Mouse (Mus musculus): ENCODE measurements around the gene Setmar. TPM values are rescaled to one million over a fixed set of nuclear protein-coding genes. Genes with fewer than 3 reads are reported as not detected.

The Setmar gene
- polyA plus RNA-seq, 1 experiment from 2014 or later: 8.1 TPM

DNA sequence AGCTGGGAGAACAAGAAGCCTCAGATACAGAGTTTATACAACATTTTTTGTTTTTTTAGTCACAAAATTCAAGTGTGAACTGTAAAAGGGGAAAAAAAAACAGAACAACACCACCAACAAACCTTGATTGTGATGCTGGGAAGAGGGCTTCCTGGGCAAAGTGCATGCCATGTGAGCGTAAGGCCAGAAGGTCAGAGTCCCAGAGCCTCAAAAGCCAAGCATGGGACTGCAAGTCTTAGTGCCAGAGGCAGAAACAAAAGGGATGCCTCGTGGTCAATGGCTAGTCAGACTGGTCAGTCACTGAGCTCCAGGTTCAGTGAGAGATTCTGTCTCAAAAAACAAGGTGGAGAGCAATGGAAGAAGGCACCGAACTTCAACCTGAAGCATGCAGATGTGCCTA, 27.8 kb downstream of the Setmar start:
- Histone ChIP-seq H3K36me3 (replicated peaks) (no peaks in the 10 kb centered on the region), H3K4me3 (no peak overlapping the region), H3K4me1 (peaks cover 7% of the 10 kb centered on the region; the same call in 1 of the 2 replicates), H3K27me3 (ENCODE audit: poor library complexity, severe bottlenecking) (no peaks in the 10 kb centered on the region), H3K27ac (no peak overlapping the region), H3K9me3 (no peaks in the 10 kb centered on the region)
- 81% methylated on average over 3 of the region's 3 CpGs for WGBS
- DNase-seq (ENCODE audit: extremely low spot score, low spot score): no peak

DNA sequence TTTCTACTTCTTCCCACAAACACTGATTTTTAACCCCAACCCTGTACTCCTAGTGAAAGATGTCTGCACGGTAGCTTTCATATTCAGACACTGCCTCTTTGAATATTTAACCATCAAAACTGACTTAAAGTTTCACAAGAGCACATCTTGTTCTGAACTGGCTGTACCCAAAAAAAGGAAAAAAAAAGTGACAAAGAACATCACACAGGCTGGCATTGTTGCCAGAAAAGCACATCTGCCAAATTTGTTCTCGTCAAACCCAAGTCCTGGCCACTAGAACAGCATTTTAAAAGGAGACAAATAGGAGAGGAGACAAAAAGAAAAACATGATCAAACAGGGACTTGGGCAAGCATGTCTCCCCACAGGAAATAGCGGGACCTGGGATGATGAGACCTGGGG, 28.6 kb downstream of the Setmar start:
- no peaks in the 10 kb centered on the region for H3K36me3 ChIP-seq (replicated peaks)
- no peak overlapping the region for H3K27ac ChIP-seq
- WGBS: 87% methylated on average over 3 of the region's 3 CpGs
- H3K4me3 ChIP-seq: no peak overlapping the region
- no peaks in the 10 kb centered on the region for H3K9me3 ChIP-seq
- H3K4me1 ChIP-seq: peaks cover 9% of the 10 kb centered on the region; the same call in 1 of the 2 replicates
- no peak for DNase-seq (ENCODE audit: extremely low spot score, low spot score)
- no peaks in the 10 kb centered on the region for H3K27me3 ChIP-seq (ENCODE audit: poor library complexity, severe bottlenecking)

DNA sequence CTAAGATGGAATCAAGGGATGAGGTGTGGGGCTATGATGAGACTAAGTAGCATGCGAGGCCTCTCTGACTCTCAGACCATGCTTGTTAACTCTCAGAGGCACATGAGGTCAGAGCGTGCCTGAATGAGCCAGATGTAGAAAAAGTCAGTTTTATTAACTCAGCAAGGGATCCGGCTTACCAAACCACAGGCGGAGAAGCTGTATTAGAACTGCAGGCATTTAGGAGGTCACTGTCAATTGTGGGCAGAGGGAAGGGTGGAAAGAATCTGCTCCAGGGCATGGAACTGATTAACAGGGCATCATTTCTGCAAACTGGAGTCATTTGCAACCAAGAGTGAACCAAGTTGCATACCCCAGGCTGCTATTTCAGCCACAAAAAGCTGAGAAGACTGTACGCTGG, 30.6 kb downstream of the Setmar start:
- H3K4me1 ChIP-seq: peaks cover 15% of the 10 kb centered on the region
- no peak for DNase-seq (ENCODE audit: extremely low spot score, low spot score)
- no peaks in the 10 kb centered on the region for H3K9me3 ChIP-seq
- H3K27me3 ChIP-seq (ENCODE audit: poor library complexity, severe bottlenecking): no peaks in the 10 kb centered on the region
- no peak overlapping the region for H3K27ac ChIP-seq
- 71% methylated on average over 5 of the region's 5 CpGs for WGBS
- no peak overlapping the region for H3K4me3 ChIP-seq
- H3K36me3 ChIP-seq (replicated peaks): no peaks in the 10 kb centered on the region

DNA sequence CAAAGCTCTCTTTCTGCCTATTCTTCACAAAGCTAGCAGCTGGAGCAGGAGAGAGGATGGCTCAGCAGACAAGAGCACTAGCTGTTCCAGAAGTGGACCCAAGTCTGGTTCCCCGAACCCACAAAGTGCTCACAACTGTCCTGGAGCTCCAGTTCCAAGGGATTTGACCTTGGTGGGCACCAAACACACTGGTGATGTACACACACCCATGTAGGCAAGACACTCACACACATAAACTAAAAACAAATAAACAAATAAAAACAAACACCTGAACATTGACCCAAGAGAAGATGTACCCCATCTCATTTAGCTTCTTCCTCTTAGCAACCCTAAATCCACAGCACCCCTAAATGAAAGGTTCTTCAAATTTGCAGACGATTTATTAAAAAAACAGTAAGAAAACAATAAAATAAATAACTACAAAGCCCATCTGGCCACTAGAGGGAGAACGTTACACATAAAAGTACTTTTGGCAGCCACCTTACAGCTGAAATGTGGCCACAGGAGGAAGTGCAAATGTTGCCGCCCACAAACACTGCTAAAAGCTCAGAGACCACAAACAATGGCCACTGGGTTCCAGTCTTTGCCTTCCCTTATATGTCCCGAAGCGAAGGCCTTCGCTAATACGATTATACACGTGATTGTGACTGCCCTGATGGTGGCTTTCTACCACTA, 33.5 kb downstream of the Setmar start:
- Histone ChIP-seq H3K27me3 (ENCODE audit: poor library complexity, severe bottlenecking) (no peaks in the 10 kb centered on the region), H3K36me3 (replicated peaks) (no peaks in the 10 kb centered on the region), H3K9me3 (no peaks in the 10 kb centered on the region), H3K4me3 (no peak overlapping the region), H3K27ac (peak overlapping the region; percentile 63), H3K4me1 (peaks cover 15% of the 10 kb centered on the region)
- DNase-seq (ENCODE audit: extremely low spot score, low spot score): peak; percentile 46
- WGBS: 18% methylated on average over 9 of the region's 9 CpGs

DNA sequence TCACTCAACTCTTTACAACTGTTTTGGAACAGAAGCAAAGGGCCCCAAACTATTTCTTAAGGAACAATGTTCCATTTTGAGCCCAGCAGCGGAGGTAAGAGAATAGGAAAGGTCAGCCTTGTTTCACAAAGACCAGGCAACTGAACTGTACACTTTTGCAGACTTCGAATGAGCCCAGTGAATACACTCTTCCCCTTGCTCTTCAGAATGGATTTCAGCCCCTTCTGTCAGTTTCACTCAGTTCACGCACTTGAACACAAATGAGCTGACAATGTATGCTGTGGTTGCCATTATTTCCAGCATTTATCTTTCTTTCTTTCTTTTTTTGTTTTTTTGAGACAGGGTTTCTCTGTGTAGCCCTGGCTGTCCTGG, 34.0 kb downstream of the Setmar start:
- Histone ChIP-seq H3K27ac (peak overlapping the region; percentile 63), H3K9me3 (no peaks in the 10 kb centered on the region), H3K36me3 (replicated peaks) (no peaks in the 10 kb centered on the region), H3K4me3 (no peak overlapping the region), H3K4me1 (peaks cover 15% of the 10 kb centered on the region), H3K27me3 (ENCODE audit: poor library complexity, severe bottlenecking) (no peaks in the 10 kb centered on the region)
- 67% methylated on average over 3 of the region's 3 CpGs for WGBS
- no peak for DNase-seq (ENCODE audit: extremely low spot score, low spot score)

DNA sequence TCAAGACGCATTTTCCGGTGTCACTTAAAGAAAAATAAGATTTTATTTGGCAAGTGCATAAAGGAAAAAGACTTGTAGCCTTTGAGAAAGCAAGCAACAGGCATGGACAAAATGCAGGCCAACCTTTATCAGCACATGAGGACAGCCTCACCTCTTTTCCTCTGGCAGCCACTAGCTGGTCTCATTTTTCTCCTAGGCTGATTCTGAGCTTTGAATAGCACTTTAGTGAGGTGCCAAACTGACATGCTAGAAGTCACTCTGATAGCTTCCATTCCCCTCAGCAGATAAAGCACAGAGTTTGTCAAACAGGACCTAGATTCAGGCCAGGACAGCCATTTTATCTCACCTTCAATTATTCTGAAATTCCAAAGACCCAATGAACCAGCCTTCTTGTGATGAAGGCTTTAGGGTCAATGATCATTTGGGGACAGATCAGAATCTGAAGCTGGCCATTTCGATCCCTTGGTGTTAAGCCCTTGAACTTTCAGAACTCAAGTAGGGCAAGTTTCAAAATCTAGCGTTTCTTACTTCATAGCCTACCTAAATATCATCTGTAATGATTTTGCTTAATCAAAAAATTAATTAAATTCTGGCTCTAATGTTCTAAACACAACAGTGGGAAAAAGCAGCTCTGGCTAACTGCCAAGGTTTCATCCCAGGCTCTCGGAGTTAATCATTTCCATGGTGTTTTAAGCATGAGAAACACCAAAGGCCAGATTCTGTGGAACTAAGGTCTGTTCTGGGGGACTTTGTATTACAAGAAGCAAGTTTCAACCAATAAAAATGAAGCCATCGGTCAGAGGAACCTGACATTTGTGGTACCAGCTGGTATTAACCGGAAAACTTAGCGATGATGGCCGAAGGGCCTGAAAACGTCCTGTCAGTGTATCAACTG, 37.3 kb downstream of the Setmar start:
- Histone ChIP-seq H3K27ac (no peak overlapping the region), H3K4me3 (no peak overlapping the region), H3K36me3 (replicated peaks) (no peaks in the 10 kb centered on the region), H3K4me1 (peaks cover 8% of the 10 kb centered on the region), H3K9me3 (no peaks in the 10 kb centered on the region), H3K27me3 (ENCODE audit: poor library complexity, severe bottlenecking) (no peaks in the 10 kb centered on the region)
- DNase-seq (ENCODE audit: extremely low spot score, low spot score): no peak
- 91% methylated on average over 10 of the region's 10 CpGs for WGBS

DNA sequence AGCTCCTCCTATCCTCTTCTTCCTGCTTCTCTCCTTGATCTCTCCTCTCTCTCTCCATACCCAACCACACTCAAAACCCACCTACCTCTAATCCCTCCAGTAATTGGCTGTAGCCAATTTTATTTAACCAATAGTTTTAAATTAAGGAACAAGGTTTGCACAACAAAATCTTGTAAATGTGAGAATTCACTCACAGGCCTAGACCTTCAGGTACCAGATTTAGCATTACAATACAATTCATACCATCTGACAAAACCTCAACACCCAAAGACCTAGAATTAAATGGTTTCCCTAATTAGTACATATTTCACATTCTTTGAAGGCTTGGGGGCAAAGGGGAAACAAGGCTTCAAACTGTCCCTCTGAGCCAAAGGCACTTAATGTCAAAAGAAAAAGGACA, 42.5 kb downstream of the Setmar start:
- Histone ChIP-seq H3K4me1 (0 out of 2 replicates have a peak, but pooled peaks cover 3% of the 10 kb centered on the region), H3K27me3 (ENCODE audit: poor library complexity, severe bottlenecking) (no peaks in the 10 kb centered on the region), H3K27ac (no peak overlapping the region), H3K4me3 (no peak overlapping the region), H3K9me3 (no peaks in the 10 kb centered on the region), H3K36me3 (replicated peaks) (peaks cover 6% of the 10 kb centered on the region; the same call in 1 of the 2 replicates)
- DNase-seq (ENCODE audit: extremely low spot score, low spot score): no peak

DNA sequence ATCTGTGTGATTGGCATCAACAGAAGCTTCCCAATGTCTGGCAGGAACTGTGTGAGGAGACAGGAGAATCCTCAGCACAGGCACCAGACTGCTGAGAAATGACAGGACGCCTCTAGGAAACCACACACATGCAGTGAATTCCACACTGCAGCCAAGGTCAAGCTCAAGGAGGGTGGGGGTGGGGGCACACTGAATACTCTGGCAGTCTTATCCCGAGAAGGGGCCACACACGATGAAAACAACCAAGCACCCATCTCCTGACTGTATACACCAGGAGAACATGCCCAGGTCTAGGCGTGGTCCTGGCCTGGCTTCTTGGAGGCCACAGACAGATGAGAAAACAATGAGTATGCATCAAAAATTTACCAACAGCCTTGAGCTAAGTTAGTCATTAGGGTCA, 45.5 kb downstream of the Setmar start:
- Histone ChIP-seq H3K9me3 (no peaks in the 10 kb centered on the region), H3K36me3 (replicated peaks) (peaks cover 6% of the 10 kb centered on the region; the same call in 1 of the 2 replicates), H3K27ac (no peak overlapping the region), H3K4me3 (no peak overlapping the region), H3K27me3 (ENCODE audit: poor library complexity, severe bottlenecking) (no peaks in the 10 kb centered on the region), H3K4me1 (0 out of 2 replicates have a peak, but pooled peaks cover 3% of the 10 kb centered on the region)
- no peak for DNase-seq (ENCODE audit: extremely low spot score, low spot score)
- 84% methylated on average over 4 of the region's 4 CpGs for WGBS

DNA sequence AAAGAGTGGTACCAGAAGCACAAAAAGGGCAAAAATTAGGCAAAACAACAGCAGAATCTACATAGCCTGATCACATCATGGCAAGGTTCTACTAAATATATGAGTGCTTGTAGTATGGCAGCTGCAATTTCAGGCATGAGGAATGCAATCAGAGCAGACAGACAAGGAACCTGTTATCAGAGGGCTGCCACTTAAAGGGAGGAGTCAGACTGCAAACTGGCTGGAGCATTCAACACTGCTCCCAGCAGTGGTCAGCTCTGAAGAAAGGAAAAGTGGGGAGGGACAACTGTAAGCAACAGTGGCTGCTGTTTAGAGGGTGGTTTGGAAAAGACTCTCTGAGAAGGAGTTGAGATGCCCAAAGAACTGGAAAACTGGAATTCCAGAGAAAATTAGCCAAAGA, 46.8 kb downstream of the Setmar start:
- H3K4me3 ChIP-seq: no peak overlapping the region
- no peaks in the 10 kb centered on the region for H3K27me3 ChIP-seq (ENCODE audit: poor library complexity, severe bottlenecking)
- DNase-seq (ENCODE audit: extremely low spot score, low spot score): no peak

DNA sequence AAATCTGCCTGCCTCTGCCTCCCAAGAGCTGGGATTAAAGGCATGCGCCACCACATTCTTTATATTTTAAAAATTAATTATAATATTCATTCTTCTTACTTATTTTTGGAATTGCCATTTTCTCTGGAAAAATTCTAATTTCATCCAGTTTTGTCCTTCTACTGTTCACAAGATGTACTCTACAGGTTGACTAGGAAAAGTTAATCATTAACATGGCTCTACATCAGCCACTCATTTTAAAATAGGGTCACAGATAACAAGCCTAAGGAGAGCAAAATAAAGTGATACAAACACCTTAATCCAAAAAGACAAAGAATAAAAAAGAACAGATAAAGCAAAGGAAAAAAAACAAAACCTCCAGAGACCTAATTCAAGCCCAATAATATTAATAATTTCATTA, 50.1 kb downstream of the Setmar start:
- H3K27ac ChIP-seq: no peak overlapping the region
- no peak overlapping the region for H3K4me3 ChIP-seq
- H3K4me1 ChIP-seq: 0 out of 2 replicates have a peak, but pooled peaks cover 3% of the 10 kb centered on the region
- no peaks in the 10 kb centered on the region for H3K36me3 ChIP-seq (replicated peaks)
- no peak for DNase-seq (ENCODE audit: extremely low spot score, low spot score)
- no peaks in the 10 kb centered on the region for H3K27me3 ChIP-seq (ENCODE audit: poor library complexity, severe bottlenecking)
- WGBS: 98% methylated on average over 1 of the region's 1 CpGs
- no peaks in the 10 kb centered on the region for H3K9me3 ChIP-seq

More for the DNA sequence above, 46.8 kb downstream of the Setmar start:
- Histone ChIP-seq H3K9me3 (no peaks in the 10 kb centered on the region), H3K4me1 (0 out of 2 replicates have a peak, but pooled peaks cover 3% of the 10 kb centered on the region), H3K36me3 (replicated peaks) (peaks cover 6% of the 10 kb centered on the region; the same call in 1 of the 2 replicates), H3K27ac (no peak overlapping the region)

DNA sequence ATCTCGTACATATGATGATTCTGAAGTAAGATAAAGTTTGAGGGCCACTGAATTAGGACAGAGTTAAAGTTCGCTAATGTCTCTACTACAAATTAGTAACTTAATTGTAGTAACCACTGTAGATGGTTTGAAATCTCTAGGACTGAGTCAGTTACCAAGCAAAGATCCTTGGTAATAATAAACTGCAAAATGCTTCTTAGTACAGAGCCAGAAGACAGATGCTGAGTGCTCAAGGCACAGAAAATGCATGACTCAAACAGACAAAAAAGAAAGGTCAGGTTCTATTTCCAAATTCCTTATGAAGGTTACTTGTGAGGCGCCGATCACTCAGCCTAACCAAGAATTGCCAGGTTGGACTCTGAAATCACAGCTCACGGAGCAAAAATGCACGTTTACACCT, 53.0 kb downstream of the Setmar start:
- Histone ChIP-seq H3K4me3 (no peak overlapping the region), H3K9me3 (no peaks in the 10 kb centered on the region), H3K36me3 (replicated peaks) (no peaks in the 10 kb centered on the region), H3K27me3 (ENCODE audit: poor library complexity, severe bottlenecking) (no peaks in the 10 kb centered on the region), H3K4me1 (no peaks in the 10 kb centered on the region), H3K27ac (no peak overlapping the region)
- 96% methylated on average over 6 of the region's 6 CpGs for WGBS
- DNase-seq (ENCODE audit: extremely low spot score, low spot score): no peak

DNA sequence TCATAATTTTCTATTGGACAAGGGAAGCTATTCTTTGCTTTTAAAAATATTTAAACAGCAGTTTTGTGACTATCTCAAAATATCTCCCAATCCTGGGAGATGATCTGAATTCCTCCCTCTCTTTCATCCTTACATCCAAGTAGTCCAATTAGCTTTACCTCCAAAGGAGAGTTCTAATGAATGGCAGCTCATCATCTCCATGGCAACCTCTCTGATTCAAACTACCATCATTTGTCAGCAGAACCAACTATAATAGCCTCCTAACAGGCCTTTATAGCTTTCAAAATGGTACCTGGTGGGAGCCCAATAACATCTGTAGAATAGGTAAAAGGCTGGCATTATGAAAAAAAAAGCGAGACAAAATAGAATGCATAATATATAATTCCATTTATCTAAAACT, 60.6 kb downstream of the Setmar start:
- Histone ChIP-seq H3K4me1 (peaks cover 18% of the 10 kb centered on the region), H3K27ac (no peak overlapping the region), H3K27me3 (ENCODE audit: poor library complexity, severe bottlenecking) (no peaks in the 10 kb centered on the region), H3K9me3 (no peaks in the 10 kb centered on the region), H3K36me3 (replicated peaks) (no peaks in the 10 kb centered on the region), H3K4me3 (no peak overlapping the region)
- 57% methylated on average over 1 of the region's 1 CpGs for WGBS
- no peak for DNase-seq (ENCODE audit: extremely low spot score, low spot score)

DNA sequence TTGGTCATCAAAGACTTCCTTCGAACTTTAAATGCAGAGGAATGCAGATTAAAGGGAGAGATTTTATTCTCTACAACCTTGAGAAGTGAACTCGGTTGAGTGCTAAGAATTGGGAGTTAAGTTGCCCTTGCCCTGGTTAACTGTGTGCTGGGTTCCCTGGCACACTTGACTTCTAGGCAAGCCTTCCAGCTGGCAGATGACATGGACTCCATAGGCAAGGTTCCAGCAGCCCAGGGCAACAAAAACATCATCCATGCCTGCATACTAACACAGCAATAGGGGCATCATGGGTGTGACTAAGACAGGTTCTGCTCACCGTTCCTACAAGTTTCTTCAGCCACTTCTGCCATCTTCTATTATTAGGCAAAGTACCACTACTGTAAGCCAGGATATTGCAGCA, 61.8 kb downstream of the Setmar start:
- 90% methylated on average over 3 of the region's 3 CpGs for WGBS
- no peaks in the 10 kb centered on the region for H3K9me3 ChIP-seq
- no peaks in the 10 kb centered on the region for H3K27me3 ChIP-seq (ENCODE audit: poor library complexity, severe bottlenecking)
- H3K36me3 ChIP-seq (replicated peaks): no peaks in the 10 kb centered on the region
- peaks cover 18% of the 10 kb centered on the region for H3K4me1 ChIP-seq
- no peak for DNase-seq (ENCODE audit: extremely low spot score, low spot score)
- H3K27ac ChIP-seq: 0 out of 2 replicates have a peak overlapping the region, but pooled peaks have one; percentile 65
- H3K4me3 ChIP-seq: no peak overlapping the region

Measured in forebrain, embryonic 10.5 days (tissue).